Mouse (Mus musculus) intestine, postnatal 0 days (tissue): ENCODE data around the gene Abcb4. TPM values are rescaled to one million over a fixed set of nuclear protein-coding genes. Genes with fewer than 3 reads are reported as not detected.

Experiments used
- ATAC-seq: fragments of 200-750 bp; cut with Nextera tagmentation; 2 replicates; pipeline ENCODE4 v1.8.0; 2017; ENCODE audit warnings: mild to moderate bottlenecking, moderate TSS enrichment, moderate library complexity
- H3K27ac ChIP-seq: fragments of 300-500 bp; sonication (generic); 2 replicates; pipeline ENCODE4 v1.5.1; 2014; ENCODE audit warnings: mild to moderate bottlenecking, low read depth, low read length, moderate library complexity
- H3K27me3 ChIP-seq: fragments of 300-500 bp; sonication (generic); replicated peaks from 2 replicates; pipeline ENCODE4 v1.6.1; 2014; ENCODE audit warnings: low read length, mixed read lengths; ENCODE audit not compliant: control insufficient read depth, insufficient read depth
- H3K36me3 ChIP-seq: fragments of 300-500 bp; sonication (generic); 2 replicates; pipeline ENCODE4 v1.6.1; 2014; ENCODE audit warnings: mild to moderate bottlenecking, moderate library complexity; ENCODE audit not compliant: control insufficient read depth, insufficient read depth
- H3K4me1 ChIP-seq: fragments of 300-500 bp; sonication (generic); replicated peaks from 2 replicates; pipeline ENCODE4 v1.6.1; 2014; ENCODE audit warnings: antibody characterized with exemption, low read length, mixed read lengths; ENCODE audit not compliant: control insufficient read depth, insufficient read depth
- H3K4me2 ChIP-seq: fragments of 300-500 bp; sonication (generic); replicated peaks from 2 replicates; pipeline ENCODE4 v1.6.1; 2014; ENCODE audit warnings: low read depth, mild to moderate bottlenecking, moderate library complexity
- H3K4me3 ChIP-seq: fragments of 300-500 bp; sonication (generic); 2 replicates; pipeline ENCODE4 v1.5.1; 2014; ENCODE audit warnings: low read depth, low read length
- H3K9ac ChIP-seq: fragments of 300-500 bp; sonication (generic); 2 replicates; pipeline ENCODE4 v1.6.1; 2014; ENCODE audit warnings: mild to moderate bottlenecking, low read depth, low read length
- H3K9me3 ChIP-seq: fragments of 300-500 bp; sonication (generic); 2 replicates; pipeline ENCODE4 v1.6.1; 2016; ENCODE audit warnings: mixed run types; ENCODE audit not compliant: control insufficient read depth
- CTCF ChIP-seq: sonication (generic); IDR thresholded peaks from 2 replicates; pipeline ENCODE4 v1.5.1; 2016; ENCODE audit warnings: low read depth, mild to moderate bottlenecking, control low read depth, antibody characterized with exemption, moderate library complexity
- WGBS: fragments of 180-500 bp; shearing (Covaris S2); extraction: QIAGEN DNeasy Blood & Tissue Kit; methylation state at CpG from one replicate; pipeline ENCODE4 v1.1.7; 2014; 5-methylcytosine and 5-hydroxymethylcytosine counted together
- polyA plus RNA-seq: library from polyadenylated mRNA; unstranded; fragments of >200 nt; fragmentation: Nextera tagmentation; extraction: Ambion mirVana; gene quantifications from 2 replicates; pipeline ENCODE4 v1.2.1, GENCODE M21; 2015

The Abcb4 gene
- polyA plus RNA-seq, 1 experiment from 2014 or later: 0.23 TPM

GRCm38 (mm10) chr5:8960534-8960933 is 67.0 kb downstream of the Abcb4 start:
- Histone ChIP-seq H3K9ac (no peak overlapping the region), H3K4me2 (no peak overlapping the region), H3K4me1 (no peaks in the 10 kb centered on the region), H3K27me3 (no peaks in the 10 kb centered on the region), H3K36me3 (peaks cover 13% of the 10 kb centered on the region), H3K4me3 (no peak overlapping the region), H3K9me3 (no peaks in the 10 kb centered on the region), H3K27ac (no peak overlapping the region)
- ATAC-seq: peak; percentile 28
- no peak for TF ChIP-seq CTCF
- WGBS: 76% methylated on average over 4 of the region's 4 CpGs

- Histone ChIP-seq H3K9me3 (no peaks in the 10 kb centered on the region), H3K4me1 (no peaks in the 10 kb centered on the region), H3K9ac (no peak overlapping the region), H3K27ac (no peak overlapping the region), H3K36me3 (peaks cover 49% of the 10 kb centered on the region), H3K27me3 (no peaks in the 10 kb centered on the region), H3K4me2 (no peak overlapping the region), H3K4me3 (no peak overlapping the region)
- no peak for TF ChIP-seq CTCF
- ATAC-seq: no peak
- 93% methylated on average over 5 of the region's 5 CpGs for WGBS
Measured at GRCm38 (mm10) chr5:8964487-8964886, 71.0 kb downstream of the Abcb4 start.

- Histone ChIP-seq H3K9ac (no peak overlapping the region), H3K27me3 (no peaks in the 10 kb centered on the region), H3K4me1 (no peaks in the 10 kb centered on the region), H3K36me3 (peaks cover 79% of the 10 kb centered on the region), H3K9me3 (no peaks in the 10 kb centered on the region), H3K4me3 (no peak overlapping the region), H3K27ac (no peak overlapping the region), H3K4me2 (no peak overlapping the region)
- no peak for TF ChIP-seq CTCF
- 96% methylated on average over 2 of the region's 2 CpGs for WGBS
- no peak for ATAC-seq
Measured at GRCm38 (mm10) chr5:8970694-8971093, 77.2 kb downstream of the Abcb4 start.

- Histone ChIP-seq H3K9ac (no peak overlapping the region), H3K27me3 (no peaks in the 10 kb centered on the region), H3K4me1 (no peaks in the 10 kb centered on the region), H3K36me3 (peaks cover 64% of the 10 kb centered on the region), H3K27ac (no peak overlapping the region), H3K4me3 (no peak overlapping the region), H3K4me2 (no peak overlapping the region), H3K9me3 (no peaks in the 10 kb centered on the region)
- 97% methylated on average over 7 of the region's 7 CpGs for WGBS
- no peak for TF ChIP-seq CTCF
- no peak for ATAC-seq
Measured at GRCm38 (mm10) chr5:8972355-8972754, 78.8 kb downstream of the Abcb4 start.

GRCm38 (mm10) chr5:8974721-8975120 is 81.2 kb downstream of the Abcb4 start:
- H3K4me1 ChIP-seq: no peaks in the 10 kb centered on the region
- H3K27me3 ChIP-seq: no peaks in the 10 kb centered on the region
- H3K36me3 ChIP-seq: peaks cover 51% of the 10 kb centered on the region
- no peaks in the 10 kb centered on the region for H3K9me3 ChIP-seq
- H3K4me3 ChIP-seq: no peak overlapping the region
- TF ChIP-seq CTCF: no peak
- H3K9ac ChIP-seq: no peak overlapping the region
- ATAC-seq: no peak
- no peak overlapping the region for H3K27ac ChIP-seq
- H3K4me2 ChIP-seq: no peak overlapping the region

GRCm38 (mm10) chr5:8985470-8985869 is 92.0 kb downstream of the Abcb4 start:
- Histone ChIP-seq H3K9me3 (no peaks in the 10 kb centered on the region), H3K4me2 (no peak overlapping the region), H3K27ac (no peak overlapping the region), H3K27me3 (no peaks in the 10 kb centered on the region), H3K9ac (no peak overlapping the region), H3K4me1 (no peaks in the 10 kb centered on the region), H3K36me3 (peaks cover 66% of the 10 kb centered on the region), H3K4me3 (no peak overlapping the region)
- ATAC-seq: no peak
- no peak for TF ChIP-seq CTCF
- WGBS: 87% methylated on average over 3 of the region's 3 CpGs

GRCm38 (mm10) chr5:8987925-8988324 is 94.4 kb downstream of the Abcb4 start:
- Histone ChIP-seq H3K27me3 (no peaks in the 10 kb centered on the region), H3K36me3 (peaks cover 68% of the 10 kb centered on the region), H3K9ac (no peak overlapping the region), H3K27ac (no peak overlapping the region), H3K4me3 (no peak overlapping the region), H3K4me1 (no peaks in the 10 kb centered on the region), H3K4me2 (no peak overlapping the region), H3K9me3 (no peaks in the 10 kb centered on the region)
- no peak for TF ChIP-seq CTCF
- ATAC-seq: no peak
- WGBS: 95% methylated on average over 5 of the region's 5 CpGs
